Mouse (Mus musculus): ENCODE results near the gene Serhl. TPM values are rescaled to one million over a fixed set of nuclear protein-coding genes. Genes with fewer than 3 reads are reported as not detected.
"Not testable (repeated sequence)": the region's sequence is repeated elsewhere in the genome, so short reads cannot be mapped to it uniquely, and the experiment has no call there.

The Serhl gene
- polyA plus RNA-seq, 1 experiment from 2014 or later, result 56.4 TPM

- no peak overlapping the region for H3K27ac ChIP-seq (ENCODE audit: low read depth, low read length)
- no peaks in the 10 kb centered on the region for H3K9me3 ChIP-seq (replicated peaks; ENCODE audit: control insufficient read depth, low read length)
- no peak overlapping the region for H3K4me2 ChIP-seq
- no peaks in the 10 kb centered on the region for H3K27me3 ChIP-seq (ENCODE audit: control insufficient read depth, insufficient read depth, low read length)
- H3K36me3 ChIP-seq (ENCODE audit: control insufficient read depth, insufficient read depth, low read length), result no peaks in the 10 kb centered on the region
- H3K4me1 ChIP-seq (ENCODE audit: control insufficient read depth, insufficient read depth, low read length), result peaks cover 25% of the 10 kb centered on the region
- no peak overlapping the region for H3K4me3 ChIP-seq (ENCODE audit: low read depth, low read length)
- no peak overlapping the region for H3K9ac ChIP-seq (ENCODE audit: low read depth, low read length)
- ATAC-seq (replicated peaks; ENCODE audit: insufficient number of reproducible peaks, low FRiP score, low TSS enrichment), result no peak
- WGBS (ENCODE audit: insufficient replicate concordance), result 59% methylated on average over 11 of the region's 11 CpGs
Measured at GRCm38 (mm10) chr15:83053261-83053660, 36.0 kb upstream of the Serhl start.

GRCm38 (mm10) chr15:83055569-83055968 lies 33.7 kb upstream of the Serhl start:
- no peaks in the 10 kb centered on the region for H3K36me3 ChIP-seq (ENCODE audit: control insufficient read depth, insufficient read depth, low read length)
- ATAC-seq (replicated peaks; ENCODE audit: insufficient number of reproducible peaks, low FRiP score, low TSS enrichment), result no peak
- H3K4me1 ChIP-seq (ENCODE audit: control insufficient read depth, insufficient read depth, low read length), result peaks cover 31% of the 10 kb centered on the region
- H3K9me3 ChIP-seq (replicated peaks; ENCODE audit: control insufficient read depth, low read length), result no peaks in the 10 kb centered on the region
- peak overlapping the region; percentile 88 for H3K27ac ChIP-seq (ENCODE audit: low read depth, low read length)
- WGBS (ENCODE audit: insufficient replicate concordance), result 40% methylated on average over 5 of the region's 5 CpGs
- H3K4me3 ChIP-seq (ENCODE audit: low read depth, low read length), result no peak overlapping the region
- peak overlapping the region; percentile 65 for H3K4me2 ChIP-seq
- no peaks in the 10 kb centered on the region for H3K27me3 ChIP-seq (ENCODE audit: control insufficient read depth, insufficient read depth, low read length)
- H3K9ac ChIP-seq (ENCODE audit: low read depth, low read length), result no peak overlapping the region

GRCm38 (mm10) chr15:83056378-83057083 lies 32.8 kb upstream of the Serhl start:
- Histone ChIP-seq H3K27ac (ENCODE audit: low read depth, low read length) (peak overlapping the region; percentile 88), H3K9ac (ENCODE audit: low read depth, low read length) (peak overlapping the region; percentile 68), H3K4me3 (ENCODE audit: low read depth, low read length) (peak overlapping the region; percentile 29), H3K27me3 (ENCODE audit: control insufficient read depth, insufficient read depth, low read length) (no peaks in the 10 kb centered on the region), H3K9me3 (replicated peaks; ENCODE audit: control insufficient read depth, low read length) (no peaks in the 10 kb centered on the region), H3K4me1 (ENCODE audit: control insufficient read depth, insufficient read depth, low read length) (peaks cover 34% of the 10 kb centered on the region), H3K4me2 (peak overlapping the region; percentile 65), H3K36me3 (ENCODE audit: control insufficient read depth, insufficient read depth, low read length) (no peaks in the 10 kb centered on the region)
- under 1% methylated on average over 29 of the region's 29 CpGs for WGBS (ENCODE audit: insufficient replicate concordance)
- peak; percentile 70; the same call in 1 of the 2 replicates for ATAC-seq (replicated peaks; ENCODE audit: insufficient number of reproducible peaks, low FRiP score, low TSS enrichment)

DNA sequence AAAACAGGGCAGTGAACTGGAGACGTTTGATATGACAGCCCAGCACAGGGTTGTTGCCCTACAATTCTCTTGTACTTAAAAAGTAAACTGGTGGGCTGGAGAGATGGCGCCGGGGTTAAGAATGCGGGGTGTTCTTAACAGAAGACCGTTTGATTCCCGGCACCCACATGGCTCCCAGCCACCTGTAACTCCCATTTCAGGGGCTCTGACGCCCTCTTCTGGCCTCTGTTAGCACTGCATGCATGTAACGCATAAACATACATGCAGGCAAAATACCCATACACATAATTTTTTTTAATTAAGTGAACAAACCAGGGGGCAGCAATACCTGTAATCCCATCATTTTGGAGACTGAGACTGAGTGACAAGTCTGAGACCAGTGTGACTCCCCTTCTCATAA lies 31.8 kb upstream of the Serhl start:
- H3K4me2 ChIP-seq, result no peak overlapping the region; the same call in 1 of the 2 replicates
- peak overlapping the region; percentile 88 for H3K27ac ChIP-seq (ENCODE audit: low read depth, low read length)
- H3K9me3 ChIP-seq (replicated peaks; ENCODE audit: control insufficient read depth, low read length), result no peaks in the 10 kb centered on the region
- no peak overlapping the region for H3K4me3 ChIP-seq (ENCODE audit: low read depth, low read length)
- WGBS (ENCODE audit: insufficient replicate concordance), result 54% methylated on average over 8 of the region's 8 CpGs
- H3K4me1 ChIP-seq (ENCODE audit: control insufficient read depth, insufficient read depth, low read length), result peaks cover 36% of the 10 kb centered on the region
- no peaks in the 10 kb centered on the region for H3K27me3 ChIP-seq (ENCODE audit: control insufficient read depth, insufficient read depth, low read length)
- no peak overlapping the region for H3K9ac ChIP-seq (ENCODE audit: low read depth, low read length)
- ATAC-seq (replicated peaks; ENCODE audit: insufficient number of reproducible peaks, low FRiP score, low TSS enrichment), result no peak
- no peaks in the 10 kb centered on the region for H3K36me3 ChIP-seq (ENCODE audit: control insufficient read depth, insufficient read depth, low read length)

GRCm38 (mm10) chr15:83059233-83059660 lies 30.1 kb upstream of the Serhl start:
- H3K9me3 ChIP-seq (replicated peaks; ENCODE audit: control insufficient read depth, low read length), result no peaks in the 10 kb centered on the region
- no peak for ATAC-seq (replicated peaks; ENCODE audit: insufficient number of reproducible peaks, low FRiP score, low TSS enrichment)

DNA sequence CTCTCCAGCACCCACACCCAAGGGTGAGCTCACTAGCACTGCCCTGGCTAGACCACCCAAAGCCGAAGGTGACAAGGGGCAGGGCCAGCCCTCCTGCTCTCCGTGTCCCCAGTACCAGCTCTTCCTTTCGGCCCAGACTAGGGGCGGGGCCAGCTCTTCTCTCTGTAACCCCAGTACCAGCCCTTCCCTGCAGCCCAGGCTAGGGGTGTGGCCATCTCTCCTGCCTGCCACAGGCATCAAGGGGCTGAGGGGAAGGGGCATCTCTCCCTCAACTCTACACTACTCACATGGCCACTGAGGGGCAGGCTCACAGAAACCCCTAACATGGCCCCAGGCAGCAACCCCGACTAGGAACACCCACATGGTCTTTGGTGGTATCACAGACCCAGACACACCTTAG lies 27.6 kb upstream of the Serhl start:
- H3K27me3 ChIP-seq (ENCODE audit: control insufficient read depth, insufficient read depth, low read length), result no peaks in the 10 kb centered on the region
- no peak; the same call in 1 of the 2 replicates for ATAC-seq (replicated peaks; ENCODE audit: insufficient number of reproducible peaks, low FRiP score, low TSS enrichment)
- H3K9ac ChIP-seq (ENCODE audit: low read depth, low read length), result 0 out of 2 replicates have a peak overlapping the region, but pooled peaks have one; percentile 2
- H3K27ac ChIP-seq (ENCODE audit: low read depth, low read length), result no peak overlapping the region
- whole genome bisulfite sequencing (ENCODE audit: insufficient replicate concordance), result 14% methylated on average over 5 of the region's 5 CpGs
- no peaks in the 10 kb centered on the region for H3K36me3 ChIP-seq (ENCODE audit: control insufficient read depth, insufficient read depth, low read length)
- no peak overlapping the region for H3K4me3 ChIP-seq (ENCODE audit: low read depth, low read length)
- no peak overlapping the region for H3K4me2 ChIP-seq
- no peaks in the 10 kb centered on the region for H3K9me3 ChIP-seq (replicated peaks; ENCODE audit: control insufficient read depth, low read length)
- peaks cover 21% of the 10 kb centered on the region for H3K4me1 ChIP-seq (ENCODE audit: control insufficient read depth, insufficient read depth, low read length)

More at GRCm38 (mm10) chr15:83059233-83059660, 30.1 kb upstream of the Serhl start:
- no peak overlapping the region for H3K27ac ChIP-seq (ENCODE audit: low read depth, low read length)
- no peak overlapping the region for H3K4me3 ChIP-seq (ENCODE audit: low read depth, low read length)
- H3K9ac ChIP-seq (ENCODE audit: low read depth, low read length), result no peak overlapping the region
- H3K36me3 ChIP-seq (ENCODE audit: control insufficient read depth, insufficient read depth, low read length), result no peaks in the 10 kb centered on the region
- WGBS (ENCODE audit: insufficient replicate concordance), result 10% methylated on average over 5 of the region's 5 CpGs
- H3K4me1 ChIP-seq (ENCODE audit: control insufficient read depth, insufficient read depth, low read length), result peaks cover 32% of the 10 kb centered on the region
- H3K4me2 ChIP-seq, result no peak overlapping the region
- no peaks in the 10 kb centered on the region for H3K27me3 ChIP-seq (ENCODE audit: control insufficient read depth, insufficient read depth, low read length)

GRCm38 (mm10) chr15:83062582-83062981 lies 26.7 kb upstream of the Serhl start:
- H3K4me1 ChIP-seq (ENCODE audit: control insufficient read depth, insufficient read depth, low read length), result peaks cover 15% of the 10 kb centered on the region; the same call in 1 of the 2 replicates
- H3K4me3 ChIP-seq (ENCODE audit: low read depth, low read length); H3K27ac ChIP-seq (ENCODE audit: low read depth, low read length); H3K4me2 ChIP-seq; H3K36me3 ChIP-seq (ENCODE audit: control insufficient read depth, insufficient read depth, low read length); H3K9me3 ChIP-seq (replicated peaks; ENCODE audit: control insufficient read depth, low read length); H3K9ac ChIP-seq (ENCODE audit: low read depth, low read length); ATAC-seq (replicated peaks; ENCODE audit: insufficient number of reproducible peaks, low FRiP score, low TSS enrichment); H3K27me3 ChIP-seq (ENCODE audit: control insufficient read depth, insufficient read depth, low read length): not testable (repeated sequence)
- 70% methylated on average over 2 of the region's 2 CpGs for WGBS (ENCODE audit: insufficient replicate concordance)

DNA sequence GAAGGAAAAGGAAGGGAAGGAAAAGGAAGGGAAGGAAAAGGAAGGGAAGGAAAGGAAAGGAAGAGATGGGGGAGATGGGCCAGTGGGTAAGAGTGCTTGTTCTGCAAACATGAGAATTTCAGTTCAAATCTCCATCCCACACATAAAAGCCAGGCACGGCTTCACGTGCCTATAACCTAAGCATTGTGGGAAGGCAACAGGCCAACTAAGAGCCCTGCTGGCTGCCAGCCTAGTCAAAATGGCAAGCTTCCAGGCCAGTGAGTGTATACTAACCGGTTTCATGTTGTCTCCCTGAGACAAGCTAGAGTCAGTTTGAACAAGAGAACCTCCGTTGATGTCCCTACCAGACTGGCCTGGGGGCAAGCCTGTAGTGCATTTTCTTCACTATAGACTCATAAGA lies 23.8 kb upstream of the Serhl start:
- no peaks in the 10 kb centered on the region for H3K27me3 ChIP-seq (ENCODE audit: control insufficient read depth, insufficient read depth, low read length)
- H3K4me3 ChIP-seq (ENCODE audit: low read depth, low read length), result no peak overlapping the region
- no peak for ATAC-seq (replicated peaks; ENCODE audit: insufficient number of reproducible peaks, low FRiP score, low TSS enrichment)
- WGBS (ENCODE audit: insufficient replicate concordance), result 81% methylated on average over 4 of the region's 4 CpGs
- no peak overlapping the region for H3K4me2 ChIP-seq
- no peak overlapping the region for H3K9ac ChIP-seq (ENCODE audit: low read depth, low read length)
- H3K27ac ChIP-seq (ENCODE audit: low read depth, low read length), result no peak overlapping the region
- H3K9me3 ChIP-seq (replicated peaks; ENCODE audit: control insufficient read depth, low read length), result no peaks in the 10 kb centered on the region
- peaks cover 8% of the 10 kb centered on the region; the same call in 1 of the 2 replicates for H3K4me1 ChIP-seq (ENCODE audit: control insufficient read depth, insufficient read depth, low read length)
- no peaks in the 10 kb centered on the region for H3K36me3 ChIP-seq (ENCODE audit: control insufficient read depth, insufficient read depth, low read length)

DNA sequence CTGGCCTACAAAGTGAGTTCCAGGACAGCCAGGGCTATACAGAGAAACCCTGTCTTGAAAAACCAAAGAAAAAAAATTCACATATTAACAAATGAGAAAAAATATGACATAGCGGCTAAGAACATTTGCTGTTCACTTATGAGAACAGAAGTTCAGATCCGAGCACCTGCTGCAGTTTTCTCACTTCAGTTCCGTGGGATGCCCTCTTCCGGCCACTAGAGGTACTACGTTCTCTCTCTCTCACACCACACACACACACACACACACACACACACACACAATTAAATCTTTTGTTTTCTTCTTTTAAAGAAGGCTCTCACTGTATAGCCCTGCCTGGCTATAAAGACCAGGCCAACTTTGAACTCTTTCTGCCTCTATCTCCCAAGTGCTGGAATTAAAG lies 21.0 kb upstream of the Serhl start:
- no peak overlapping the region for H3K9ac ChIP-seq (ENCODE audit: low read depth, low read length)
- peaks cover 5% of the 10 kb centered on the region; the same call in 1 of the 2 replicates for H3K4me1 ChIP-seq (ENCODE audit: control insufficient read depth, insufficient read depth, low read length)
- H3K36me3 ChIP-seq (ENCODE audit: control insufficient read depth, insufficient read depth, low read length), result no peaks in the 10 kb centered on the region
- WGBS (ENCODE audit: insufficient replicate concordance), result 93% methylated on average over 5 of the region's 5 CpGs
- H3K27me3 ChIP-seq (ENCODE audit: control insufficient read depth, insufficient read depth, low read length), result no peaks in the 10 kb centered on the region
- H3K4me3 ChIP-seq (ENCODE audit: low read depth, low read length), result no peak overlapping the region
- H3K9me3 ChIP-seq (replicated peaks; ENCODE audit: control insufficient read depth, low read length), result no peaks in the 10 kb centered on the region
- H3K4me2 ChIP-seq, result no peak overlapping the region
- ATAC-seq (replicated peaks; ENCODE audit: insufficient number of reproducible peaks, low FRiP score, low TSS enrichment), result no peak
- H3K27ac ChIP-seq (ENCODE audit: low read depth, low read length), result no peak overlapping the region
